Mouse (Mus musculus) kidney, embryonic 15.5 days (tissue): ENCODE measurements around the gene Gm20431. TPM values are rescaled to one million over a fixed set of nuclear protein-coding genes. Genes with fewer than 3 reads are reported as not detected.

Experiments used
- ATAC-seq: fragments of 200-750 bp; cut with Nextera tagmentation; replicated peaks from 2 replicates; pipeline ENCODE4 v1.8.0; 2017; ENCODE audit warnings: moderate TSS enrichment; ENCODE audit not compliant: low FRiP score
- H3K27ac ChIP-seq: fragments of 300-500 bp; sonication (generic); 2 replicates; pipeline ENCODE4 v1.5.1; 2015; ENCODE audit warnings: mild to moderate bottlenecking, inconsistent platforms
- H3K27me3 ChIP-seq: fragments of 300-500 bp; sonication (generic); 2 replicates; pipeline ENCODE4 v1.6.1; 2015; ENCODE audit warnings: inconsistent platforms
- H3K36me3 ChIP-seq: fragments of 300-500 bp; sonication (generic); 2 replicates; pipeline ENCODE4 v1.6.1; 2015; ENCODE audit warnings: inconsistent platforms
- H3K4me1 ChIP-seq: fragments of 300-500 bp; sonication (generic); 2 replicates; pipeline ENCODE4 v1.6.1; 2015; ENCODE audit warnings: inconsistent platforms
- H3K4me2 ChIP-seq: fragments of 300-500 bp; sonication (generic); 2 replicates; pipeline ENCODE4 v1.6.1; 2015; ENCODE audit warnings: moderate library complexity, mild to moderate bottlenecking, inconsistent platforms
- H3K4me3 ChIP-seq: fragments of 300-500 bp; sonication (generic); replicated peaks from 2 replicates; pipeline ENCODE4 v1.5.1; 2015; ENCODE audit warnings: mild to moderate bottlenecking, inconsistent platforms
- H3K9ac ChIP-seq: fragments of 300-500 bp; sonication (generic); 2 replicates; pipeline ENCODE4 v1.6.1; 2015; ENCODE audit warnings: mild to moderate bottlenecking, inconsistent platforms
- H3K9me3 ChIP-seq: fragments of 300-500 bp; sonication (generic); replicated peaks from 2 replicates; pipeline ENCODE4 v1.6.1; 2016; ENCODE audit warnings: inconsistent platforms
- WGBS: fragments of 180-500 bp; shearing (Covaris S2); methylation state at CpG from one replicate; pipeline ENCODE4 v1.1.7; 2015; ENCODE audit warnings: mixed read lengths; 5-methylcytosine and 5-hydroxymethylcytosine counted together
- polyA plus RNA-seq: library from polyadenylated mRNA; unstranded; fragments of >200 nt; fragmentation: Nextera tagmentation; extraction: Ambion mirVana; gene quantifications from 2 replicates; pipeline ENCODE4 v1.2.1, GENCODE M21; 2015

Gm20431 gene
- polyA plus RNA-seq, 1 experiment from 2014 or later: 12.1 TPM

GRCm38 (mm10) chr2:167694963-167695362 is 33.7 kb upstream of the Gm20431 start:
- H3K4me2 ChIP-seq: no peak overlapping the region
- H3K27ac ChIP-seq: no peak overlapping the region
- H3K4me3 ChIP-seq: no peak overlapping the region
- 0 out of 2 replicates have a peak, but pooled peaks cover 5% of the 10 kb centered on the region for H3K9me3 ChIP-seq
- peaks cover 32% of the 10 kb centered on the region for H3K4me1 ChIP-seq
- peaks cover under 1% of the 10 kb centered on the region; the same call in 1 of the 2 replicates for H3K27me3 ChIP-seq
- no peaks in the 10 kb centered on the region for H3K36me3 ChIP-seq
- WGBS: 95% methylated on average over 7 of the region's 7 CpGs
- no peak for ATAC-seq
- no peak overlapping the region for H3K9ac ChIP-seq

GRCm38 (mm10) chr2:167694244-167694643 is 32.9 kb upstream of the Gm20431 start:
- no peaks in the 10 kb centered on the region for H3K36me3 ChIP-seq
- no peak for ATAC-seq
- H3K27me3 ChIP-seq: peaks cover 6% of the 10 kb centered on the region; the same call in 1 of the 2 replicates
- H3K4me3 ChIP-seq: no peak overlapping the region
- H3K27ac ChIP-seq: no peak overlapping the region
- 78% methylated on average over 1 of the region's 1 CpGs for WGBS
- peaks cover 39% of the 10 kb centered on the region for H3K4me1 ChIP-seq
- 0 out of 2 replicates have a peak, but pooled peaks cover 5% of the 10 kb centered on the region for H3K9me3 ChIP-seq
- no peak overlapping the region for H3K4me2 ChIP-seq
- H3K9ac ChIP-seq: no peak overlapping the region

GRCm38 (mm10) chr2:167693540-167693939 is 32.2 kb upstream of the Gm20431 start:
- no peak overlapping the region for H3K9ac ChIP-seq
- H3K27me3 ChIP-seq: peaks cover 6% of the 10 kb centered on the region; the same call in 1 of the 2 replicates
- H3K36me3 ChIP-seq: no peaks in the 10 kb centered on the region
- WGBS: 89% methylated on average over 2 of the region's 2 CpGs
- H3K4me1 ChIP-seq: peaks cover 43% of the 10 kb centered on the region
- no peak overlapping the region for H3K4me3 ChIP-seq
- H3K27ac ChIP-seq: no peak overlapping the region
- no peak overlapping the region for H3K4me2 ChIP-seq
- H3K9me3 ChIP-seq: 0 out of 2 replicates have a peak, but pooled peaks cover 5% of the 10 kb centered on the region
- no peak for ATAC-seq

GRCm38 (mm10) chr2:167692831-167693230 is 31.5 kb upstream of the Gm20431 start:
- no peak overlapping the region for H3K27ac ChIP-seq
- ATAC-seq: no peak
- H3K27me3 ChIP-seq: peaks cover 8% of the 10 kb centered on the region; the same call in 1 of the 2 replicates
- 62% methylated on average over 3 of the region's 3 CpGs for WGBS
- peaks cover 45% of the 10 kb centered on the region for H3K4me1 ChIP-seq
- 0 out of 2 replicates have a peak, but pooled peaks cover 5% of the 10 kb centered on the region for H3K9me3 ChIP-seq
- no peaks in the 10 kb centered on the region for H3K36me3 ChIP-seq
- no peak overlapping the region for H3K9ac ChIP-seq
- H3K4me3 ChIP-seq: no peak overlapping the region
- H3K4me2 ChIP-seq: no peak overlapping the region

- no peak overlapping the region for H3K4me3 ChIP-seq
Observed at GRCm38 (mm10) chr2:167691871-167692661, 30.8 kb upstream of the Gm20431 start.

GRCm38 (mm10) chr2:167691410-167691809 is 30.1 kb upstream of the Gm20431 start:
- Histone ChIP-seq H3K4me2 (0 out of 2 replicates have a peak overlapping the region, but pooled peaks have one; percentile 19), H3K27me3 (peaks cover 20% of the 10 kb centered on the region), H3K27ac (no peak overlapping the region), H3K4me1 (peaks cover 43% of the 10 kb centered on the region), H3K4me3 (no peak overlapping the region), H3K9ac (no peak overlapping the region), H3K36me3 (no peaks in the 10 kb centered on the region), H3K9me3 (0 out of 2 replicates have a peak, but pooled peaks cover 5% of the 10 kb centered on the region)
- no peak for ATAC-seq
- WGBS: 91% methylated on average over 6 of the region's 6 CpGs

More at GRCm38 (mm10) chr2:167691871-167692661, 30.8 kb upstream of the Gm20431 start:
- H3K27me3 ChIP-seq: peaks cover 15% of the 10 kb centered on the region; the same call in 1 of the 2 replicates
- H3K9ac ChIP-seq: no peak overlapping the region
- 0 out of 2 replicates have a peak, but pooled peaks cover 5% of the 10 kb centered on the region for H3K9me3 ChIP-seq
- WGBS: 89% methylated on average over 14 of the region's 14 CpGs
- H3K4me2 ChIP-seq: 0 out of 2 replicates have a peak overlapping the region, but pooled peaks have one; percentile 19
- no peak for ATAC-seq
- no peaks in the 10 kb centered on the region for H3K36me3 ChIP-seq
- H3K4me1 ChIP-seq: peaks cover 43% of the 10 kb centered on the region
- no peak overlapping the region for H3K27ac ChIP-seq

GRCm38 (mm10) chr2:167690962-167691311 is 29.6 kb upstream of the Gm20431 start:
- Histone ChIP-seq H3K4me3 (peak overlapping the region; percentile 78), H3K36me3 (no peaks in the 10 kb centered on the region), H3K4me1 (peaks cover 38% of the 10 kb centered on the region), H3K9ac (no peak overlapping the region), H3K4me2 (peak overlapping the region; percentile 99), H3K9me3 (0 out of 2 replicates have a peak, but pooled peaks cover 5% of the 10 kb centered on the region), H3K27me3 (peaks cover 22% of the 10 kb centered on the region), H3K27ac (no peak overlapping the region)
- WGBS: 80% methylated on average over 12 of the region's 12 CpGs
- no peak for ATAC-seq

- no peak overlapping the region for H3K27ac ChIP-seq
- peak overlapping the region; percentile 78 for H3K4me3 ChIP-seq
- no peaks in the 10 kb centered on the region for H3K36me3 ChIP-seq
- H3K27me3 ChIP-seq: peaks cover 22% of the 10 kb centered on the region
- 0 out of 2 replicates have a peak, but pooled peaks cover 4% of the 10 kb centered on the region for H3K9me3 ChIP-seq
- H3K4me2 ChIP-seq: peak overlapping the region; percentile 99
- WGBS: 49% methylated on average over 15 of the region's 15 CpGs
- peak overlapping the region; percentile 66; the same call in 1 of the 2 replicates for H3K9ac ChIP-seq
- H3K4me1 ChIP-seq: peaks cover 36% of the 10 kb centered on the region
- ATAC-seq: no peak
Observed at GRCm38 (mm10) chr2:167690219-167690961, 29.1 kb upstream of the Gm20431 start.

- Histone ChIP-seq H3K9me3 (no peaks in the 10 kb centered on the region), H3K27me3 (peaks cover 23% of the 10 kb centered on the region), H3K4me3 (peak within 1 kb of the TSS; percentile 78), H3K4me2 (peak within 1 kb of the TSS; percentile 99), H3K36me3 (no peaks in the 10 kb centered on the region), H3K9ac (peak within 1 kb of the TSS; percentile 66), H3K4me1 (peaks cover 36% of the 10 kb centered on the region), H3K27ac (peak within 1 kb of the TSS; percentile 76)
- peak; percentile 20; the same call in 1 of the 2 replicates for ATAC-seq
- under 1% methylated on average over 98 of the region's 99 CpGs for WGBS
Observed at GRCm38 (mm10) chr2:167689501-167690218, 28.4 kb upstream of the Gm20431 start, which contains the start of gene Tmem189. Tmem189 (minus strand) TSS chr2:167689822.

- Histone ChIP-seq H3K36me3 (no peaks in the 10 kb centered on the region), H3K4me1 (peaks cover 36% of the 10 kb centered on the region), H3K9ac (peak within 1 kb of the TSS; percentile 66), H3K27ac (peak within 1 kb of the TSS; percentile 76), H3K9me3 (no peaks in the 10 kb centered on the region), H3K4me2 (peak within 1 kb of the TSS; percentile 99), H3K4me3 (peak within 1 kb of the TSS; percentile 78), H3K27me3 (peaks cover 25% of the 10 kb centered on the region)
- ATAC-seq: peak; percentile 68
- under 1% methylated on average over 127 of the region's 147 CpGs for WGBS
Observed at GRCm38 (mm10) chr2:167688498-167689451, 27.5 kb upstream of the Gm20431 start, which contains the start of gene Cebpb. Cebpb (plus strand) TSS chr2:167688915.
